Mouse (Mus musculus) lung, adult 2 months (tissue): ENCODE results near the gene P2ry2. TPM values are rescaled to one million over a fixed set of nuclear protein-coding genes. Genes with fewer than 3 reads are reported as not detected.
A peak's percentile ranks its signal among the peaks of the same experiment; 100 is the strongest.

Source experiments
- DNase-seq: peaks from one replicate; pipeline ENCODE4 v3.0.0; 2022
- H3K4me1 ChIP-seq: fragments of 200-500 bp; 2 replicates; pipeline ENCODE4 v1.6.1; 2011; ENCODE audit warnings: low read length; ENCODE audit not compliant: control insufficient read depth, insufficient read depth
- H3K4me3 ChIP-seq: fragments of 200-500 bp; replicated peaks from 2 replicates; pipeline ENCODE3; 2011; ENCODE audit warnings: low read depth, mild to moderate bottlenecking, control low read depth, low read length; ENCODE audit errors: extremely low read depth
- CTCF ChIP-seq: fragments of 200-500 bp; IDR thresholded peaks from 2 replicates; pipeline ENCODE4 v1.5.1; 2011; ENCODE audit warnings: mild to moderate bottlenecking, low read length, control low read depth; ENCODE audit not compliant: insufficient read depth
- POLR2A ChIP-seq: fragments of 200-500 bp; IDR thresholded peaks from 2 replicates; pipeline ENCODE4 v1.6.1; 2011; ENCODE audit warnings: low read depth, mild to moderate bottlenecking, control low read depth, low read length, borderline replicate concordance; ENCODE audit errors: extremely low read depth
- WGBS: fragments of 180-500 bp; shearing (Covaris S2); methylation state at CpG from one replicate; pipeline ENCODE4 v1.1.7; 2018; 5-methylcytosine and 5-hydroxymethylcytosine counted together
- polyA plus RNA-seq: library from polyadenylated mRNA; depleted of rRNA; stranded (reverse); fragments of >200 nt; gene quantifications from 2 replicates; pipeline ENCODE4 v1.2.3, GENCODE M21; 2012

Gene P2ry2
- polyA plus RNA-seq, 1 experiment, result 25.2 TPM

DNA sequence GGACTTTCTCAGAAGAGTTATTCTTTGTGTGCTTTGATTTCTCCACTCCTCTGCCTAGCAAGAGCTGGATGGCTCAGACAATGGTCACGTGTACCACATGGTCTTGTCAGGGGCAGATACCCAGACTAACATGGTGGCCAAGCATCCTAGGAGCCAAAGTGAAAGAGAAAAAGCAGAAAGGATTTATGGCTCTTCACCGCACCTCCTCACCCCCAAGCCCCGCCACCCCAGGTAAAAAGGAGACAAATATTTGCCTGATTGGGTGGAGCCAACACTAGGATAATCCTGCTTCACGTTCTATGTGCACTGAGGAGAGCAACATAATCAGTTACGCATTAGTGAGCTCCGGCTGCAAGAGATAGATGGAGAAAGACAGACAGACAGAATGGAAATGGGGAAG lies 44.3 kb downstream of the P2ry2 start:
- WGBS, result 80% methylated on average over 6 of the region's 6 CpGs
- H3K4me1 ChIP-seq, result no peaks in the 10 kb centered on the region
- no peak for DNase-seq
- TF ChIP-seq CTCF (no peak), POLR2A (no peak)
- no peak overlapping the region for H3K4me3 ChIP-seq

GRCm38 (mm10) chr7:100967850-100968249 lies 44.8 kb downstream of the P2ry2 start:
- TF ChIP-seq CTCF (no peak), POLR2A (no peak)

DNA sequence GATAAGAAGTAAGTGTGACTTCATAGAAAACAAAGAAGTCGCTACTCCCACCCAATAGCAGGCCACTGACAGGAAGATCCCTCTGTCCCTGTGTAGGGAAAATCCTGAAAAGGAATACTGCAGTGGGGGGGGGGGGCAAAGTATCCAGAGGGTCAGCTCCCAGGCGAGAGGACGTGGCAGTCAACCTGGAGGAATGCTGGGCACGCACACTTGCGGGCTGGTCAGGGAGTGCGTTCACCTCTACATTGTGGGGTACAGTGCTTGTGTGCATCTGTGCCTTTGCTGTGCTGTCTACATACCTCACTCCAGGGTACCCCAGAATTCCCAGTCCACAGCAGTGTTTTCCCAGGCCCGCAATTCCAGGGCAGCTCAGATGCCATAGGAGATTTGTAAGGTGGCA lies 46.7 kb downstream of the P2ry2 start:
- no peak for TF ChIP-seq CTCF
- no peak for TF ChIP-seq POLR2A
- no peak for DNase-seq
- Histone ChIP-seq H3K4me3 (no peak overlapping the region), H3K4me1 (no peaks in the 10 kb centered on the region)
- WGBS, result 83% methylated on average over 7 of the region's 7 CpGs

More at GRCm38 (mm10) chr7:100967850-100968249, 44.8 kb downstream of the P2ry2 start:
- H3K4me3 ChIP-seq, result no peak overlapping the region
- no peaks in the 10 kb centered on the region for H3K4me1 ChIP-seq
- DNase-seq, result no peak
- 78% methylated on average over 9 of the region's 9 CpGs for WGBS

- DNase-seq, result no peak
- H3K4me1 ChIP-seq, result no peaks in the 10 kb centered on the region
- no peak overlapping the region for H3K4me3 ChIP-seq
- WGBS, result 17% methylated on average over 4 of the region's 4 CpGs
- TF ChIP-seq CTCF (peak; percentile 83), POLR2A (no peak)
Measured at GRCm38 (mm10) chr7:100965079-100965478, 47.6 kb downstream of the P2ry2 start.

DNA sequence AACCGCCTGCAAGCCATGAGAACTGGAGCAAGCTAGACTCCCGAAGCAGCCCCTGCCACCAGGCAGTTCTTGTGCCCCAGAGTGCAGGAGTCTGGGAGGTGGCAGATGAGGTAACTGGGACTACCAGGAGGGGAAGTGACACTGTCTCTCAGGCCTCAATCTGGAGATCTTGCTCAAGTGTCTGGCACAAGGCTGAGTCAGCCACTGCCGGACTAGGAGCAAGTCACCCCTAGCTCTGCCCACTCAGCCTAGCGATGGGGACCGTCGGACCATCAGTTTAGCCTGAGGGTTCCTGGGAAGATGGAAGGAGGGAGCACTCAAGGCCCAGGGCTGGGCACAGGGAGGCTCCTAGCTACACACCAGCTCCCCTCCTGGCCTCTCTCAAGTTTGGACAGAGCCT lies 48.4 kb downstream of the P2ry2 start:
- TF ChIP-seq CTCF (no peak), POLR2A (peak; percentile 33; the same call in 1 of the 2 replicates)
- Histone ChIP-seq H3K4me1 (no peaks in the 10 kb centered on the region), H3K4me3 (no peak overlapping the region)
- 80% methylated on average over 6 of the region's 6 CpGs for WGBS
- DNase-seq, result no peak

GRCm38 (mm10) chr7:100963381-100963780 lies 49.3 kb downstream of the P2ry2 start:
- Histone ChIP-seq H3K4me3 (peak overlapping the region; percentile 37), H3K4me1 (no peaks in the 10 kb centered on the region)
- WGBS, result 69% methylated on average over 8 of the region's 8 CpGs
- TF ChIP-seq CTCF (no peak), POLR2A (no peak)
- no peak for DNase-seq

DNA sequence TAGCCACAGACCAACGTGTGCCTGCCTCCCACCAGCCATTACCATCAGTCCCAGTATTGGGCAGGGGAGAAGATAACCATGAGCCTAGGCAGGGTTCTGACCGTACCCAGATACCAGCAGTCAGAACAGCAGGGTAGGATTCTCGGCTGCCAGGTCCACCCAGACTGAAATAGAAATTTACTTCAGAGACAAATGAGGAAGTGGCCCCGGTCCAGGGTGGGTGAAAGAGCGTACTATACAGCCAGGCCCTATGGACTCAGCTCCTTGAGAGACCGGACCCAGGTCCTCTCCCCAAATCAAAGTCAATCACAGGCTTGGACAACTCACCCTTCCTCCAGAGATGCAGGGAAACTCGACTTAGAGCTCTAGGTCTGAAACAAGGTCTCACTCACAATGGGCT lies 51.5 kb downstream of the P2ry2 start:
- 61% methylated on average over 7 of the region's 7 CpGs for WGBS
- no peaks in the 10 kb centered on the region for H3K4me1 ChIP-seq
- no peak overlapping the region for H3K4me3 ChIP-seq
- TF ChIP-seq POLR2A, result no peak
- no peak for TF ChIP-seq CTCF
- DNase-seq, result no peak

GRCm38 (mm10) chr7:100960462-100960861 lies 52.2 kb downstream of the P2ry2 start:
- H3K4me1 ChIP-seq, result no peaks in the 10 kb centered on the region
- TF ChIP-seq POLR2A, result no peak
- 74% methylated on average over 2 of the region's 2 CpGs for WGBS
- no peak overlapping the region for H3K4me3 ChIP-seq
- no peak for DNase-seq

DNA sequence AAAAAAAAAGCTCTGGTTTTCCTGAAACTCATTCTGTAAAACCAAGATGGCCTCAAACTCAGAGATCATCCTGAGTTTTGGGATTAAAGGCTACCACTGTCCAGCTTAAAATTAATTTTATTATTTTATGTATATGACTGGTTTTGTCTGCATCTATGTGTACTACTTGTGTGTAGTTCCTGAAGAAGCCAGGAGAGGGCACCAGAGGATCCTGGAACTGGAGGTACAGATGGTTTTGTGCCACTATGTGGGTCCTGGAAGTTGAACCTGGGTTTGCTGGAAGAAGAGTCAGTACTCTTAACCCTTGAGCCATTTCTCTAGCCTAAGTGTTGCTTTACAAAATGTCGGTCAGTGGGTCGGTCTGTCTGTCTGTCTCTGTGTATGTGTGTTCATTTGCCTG lies 54.2 kb downstream of the P2ry2 start:
- 100% methylated on average over 2 of the region's 2 CpGs for WGBS
- no peaks in the 10 kb centered on the region for H3K4me1 ChIP-seq
- H3K4me3 ChIP-seq, result no peak overlapping the region
- TF ChIP-seq POLR2A (no peak), CTCF (no peak)
- DNase-seq, result no peak

DNA sequence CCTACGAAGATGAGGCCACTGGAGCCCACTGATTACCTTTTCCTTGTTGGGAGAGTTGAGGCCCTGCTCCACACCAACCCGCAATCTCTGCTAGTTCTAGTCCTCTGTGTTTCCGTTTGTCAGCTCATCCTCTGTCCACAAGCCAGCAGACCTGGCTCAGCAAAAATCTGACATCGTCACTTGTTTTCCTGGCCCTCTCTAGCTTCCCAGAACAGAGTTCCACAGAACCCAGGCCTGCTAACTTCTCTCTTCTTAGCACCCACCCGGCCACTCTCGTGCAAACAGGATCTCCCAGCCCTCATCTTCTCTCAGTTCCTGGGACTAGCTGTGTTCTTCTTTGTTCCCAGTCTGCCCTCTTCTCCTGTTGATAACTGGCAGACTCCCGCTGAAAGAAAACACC lies 60.0 kb downstream of the P2ry2 start:
- Histone ChIP-seq H3K4me3 (no peak overlapping the region), H3K4me1 (peaks cover 5% of the 10 kb centered on the region; the same call in 1 of the 2 replicates)
- no peak for TF ChIP-seq POLR2A
- no peak for TF ChIP-seq CTCF
- DNase-seq, result no peak
- 68% methylated on average over 7 of the region's 7 CpGs for WGBS

GRCm38 (mm10) chr7:100951903-100952302 lies 60.8 kb downstream of the P2ry2 start:
- WGBS, result 32% methylated on average over 2 of the region's 2 CpGs

GRCm38 (mm10) chr7:100950481-100951010 lies 62.1 kb downstream of the P2ry2 start:
- TF ChIP-seq POLR2A (peak; percentile 28; the same call in 1 of the 2 replicates), CTCF (no peak)
- Histone ChIP-seq H3K4me1 (peaks cover 5% of the 10 kb centered on the region; the same call in 1 of the 2 replicates), H3K4me3 (no peak overlapping the region)
- no peak for DNase-seq
- WGBS, result 28% methylated on average over 12 of the region's 12 CpGs

More at GRCm38 (mm10) chr7:100951903-100952302, 60.8 kb downstream of the P2ry2 start:
- Histone ChIP-seq H3K4me3 (no peak overlapping the region), H3K4me1 (peaks cover 5% of the 10 kb centered on the region; the same call in 1 of the 2 replicates)
- TF ChIP-seq CTCF, result no peak
- TF ChIP-seq POLR2A, result no peak
- no peak for DNase-seq
